Mouse (Mus musculus): Measurements from ENCODE around the gene Nup153.

Gene Nup153

DNA sequence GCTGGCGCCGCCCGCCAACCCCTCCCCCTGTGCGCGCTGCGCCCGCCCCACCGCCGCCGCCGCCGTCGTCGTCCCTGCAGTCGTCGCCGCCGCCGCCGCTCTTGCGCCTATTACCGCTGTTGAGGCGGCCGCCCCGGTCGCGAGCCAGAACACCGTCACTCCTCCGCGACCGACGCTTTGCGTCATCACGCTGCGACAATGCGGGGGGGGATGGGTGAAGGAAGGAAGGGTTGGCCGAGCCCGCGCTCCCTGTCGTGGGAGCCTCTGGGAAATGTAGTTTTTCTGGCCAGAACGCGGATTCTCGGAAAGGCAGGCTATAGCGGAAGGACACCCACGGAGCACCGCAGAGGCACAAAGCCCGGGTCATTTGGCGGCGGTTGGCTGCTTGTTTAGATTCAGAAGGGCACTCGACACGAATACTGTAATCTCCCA is at the start of gene Nup153:
TSS of gene Nup153 (minus strand) at position 104 of the 432 bp plus-strand sequence.
- DNase-seq (ENCODE audit: low spot score in 2 of 2), result peak; percentile 100

DNA sequence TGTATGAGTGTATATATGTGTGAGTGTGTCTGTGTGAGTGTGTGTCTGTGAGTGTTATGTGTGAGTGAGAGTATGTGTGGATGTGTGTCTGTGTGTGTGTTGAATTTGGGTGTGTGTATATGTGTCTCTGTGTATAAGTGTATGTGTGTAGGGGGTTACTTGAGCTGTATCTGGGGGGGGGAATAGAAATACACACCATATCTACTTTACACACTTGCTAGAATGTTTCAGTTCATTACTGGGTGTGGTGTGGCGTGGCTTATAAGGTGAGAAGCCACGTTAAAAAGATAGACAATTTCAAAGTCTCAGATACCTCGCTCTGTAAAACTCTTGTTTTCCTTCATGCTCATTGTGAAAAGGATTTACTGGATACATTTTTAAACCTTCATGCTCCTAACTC is 49.7 kb upstream of the Nup153 start:
- no peak for DNase-seq (ENCODE audit: low spot score in 2 of 2)

DNA sequence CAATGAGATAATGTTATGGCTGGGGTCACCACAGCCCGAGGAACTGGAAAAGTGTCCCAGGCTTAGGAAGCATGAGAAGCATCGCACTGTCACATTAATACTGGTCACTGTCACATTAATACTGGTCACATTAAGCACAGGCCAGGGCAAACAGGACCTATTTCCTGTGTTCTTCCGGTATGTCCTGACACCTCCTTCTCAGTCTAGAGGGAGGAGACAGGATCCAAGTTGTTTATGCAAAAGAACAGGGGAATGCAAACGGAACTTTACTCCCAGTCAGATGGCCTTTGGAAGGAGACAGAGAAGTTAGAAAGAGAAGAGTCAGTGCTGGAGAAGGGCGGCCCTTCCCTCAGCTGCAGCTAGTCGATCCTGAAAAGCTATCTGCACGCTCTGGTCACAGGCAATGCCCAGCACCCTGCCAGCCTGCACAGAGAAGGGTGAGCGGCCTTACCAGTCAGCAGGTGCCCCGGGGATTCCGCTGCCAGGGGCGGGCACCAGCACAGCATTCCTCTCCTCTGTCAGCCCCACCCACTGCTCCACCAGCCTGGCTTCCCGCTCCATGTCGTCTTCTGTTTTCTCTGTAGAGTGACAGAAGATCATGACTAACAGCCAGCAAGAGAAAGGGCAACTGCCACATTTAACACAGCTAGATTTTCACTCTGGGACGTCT is 49.0 kb upstream of the Nup153 start:
- no peak for DNase-seq (ENCODE audit: low spot score in 2 of 2)

DNA sequence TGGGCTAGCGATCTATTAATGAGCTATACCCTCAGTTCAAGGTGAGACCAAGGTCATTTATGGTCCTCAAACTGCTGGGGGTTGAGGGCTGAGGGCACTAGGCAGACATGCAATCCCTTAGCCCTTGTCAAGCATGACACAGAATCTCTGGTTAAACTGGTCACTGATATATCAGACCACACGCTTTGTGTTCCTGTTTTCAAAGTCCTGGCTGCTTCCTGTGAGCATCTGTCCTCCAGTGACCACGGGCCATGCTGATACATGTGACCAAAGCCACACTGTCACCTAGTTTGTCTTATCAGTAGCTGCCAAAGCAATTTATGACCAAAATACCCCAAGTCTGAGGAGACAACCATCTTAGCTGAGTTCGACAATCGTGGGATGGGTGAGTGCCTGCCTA is 47.3 kb upstream of the Nup153 start:
- peak; percentile 35 to 63 for DNase-seq (ENCODE audit: low spot score in 2 of 2)

DNA sequence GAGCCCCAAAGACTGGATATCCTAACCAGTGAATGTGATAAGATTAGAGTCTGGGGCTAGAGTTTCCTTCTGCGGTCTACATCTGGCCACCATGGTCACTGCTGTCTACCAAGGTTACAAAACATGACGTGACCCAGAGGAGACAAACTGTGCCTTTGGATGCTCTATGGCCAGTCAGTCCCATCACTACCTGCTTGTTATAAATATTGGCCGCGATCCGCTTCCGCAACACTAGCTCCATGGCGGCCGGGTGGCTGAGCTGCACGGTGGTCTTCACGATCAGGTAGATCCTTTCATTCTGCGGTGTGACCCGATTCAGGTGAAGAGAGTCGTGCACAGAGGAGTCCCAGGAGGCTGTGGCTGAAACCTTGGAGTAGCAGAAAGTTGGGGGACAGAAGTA is 44.8 kb upstream of the Nup153 start:
- no peak for DNase-seq (ENCODE audit: low spot score in 2 of 2)

DNA sequence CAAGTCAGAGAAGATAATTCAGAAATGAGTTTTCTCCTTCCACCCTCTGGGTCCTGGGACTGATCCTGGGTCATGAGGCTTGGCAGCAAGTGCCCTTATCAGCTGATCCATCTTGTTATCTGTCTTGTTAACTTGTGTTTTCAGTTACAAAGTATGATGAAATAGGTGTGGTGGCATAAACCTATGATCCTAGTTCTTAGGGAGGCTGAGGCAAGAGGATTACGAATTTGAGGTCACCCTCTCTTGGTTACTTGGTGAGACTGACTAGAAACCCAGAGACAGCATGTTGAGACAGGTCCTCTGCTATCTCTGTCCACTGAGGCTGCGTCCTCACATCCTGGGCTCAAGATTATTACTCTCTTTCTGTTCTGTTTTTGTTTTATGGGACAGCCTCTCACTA is 37.6 kb upstream of the Nup153 start:
- no peak for DNase-seq (ENCODE audit: low spot score in 2 of 2)

DNA sequence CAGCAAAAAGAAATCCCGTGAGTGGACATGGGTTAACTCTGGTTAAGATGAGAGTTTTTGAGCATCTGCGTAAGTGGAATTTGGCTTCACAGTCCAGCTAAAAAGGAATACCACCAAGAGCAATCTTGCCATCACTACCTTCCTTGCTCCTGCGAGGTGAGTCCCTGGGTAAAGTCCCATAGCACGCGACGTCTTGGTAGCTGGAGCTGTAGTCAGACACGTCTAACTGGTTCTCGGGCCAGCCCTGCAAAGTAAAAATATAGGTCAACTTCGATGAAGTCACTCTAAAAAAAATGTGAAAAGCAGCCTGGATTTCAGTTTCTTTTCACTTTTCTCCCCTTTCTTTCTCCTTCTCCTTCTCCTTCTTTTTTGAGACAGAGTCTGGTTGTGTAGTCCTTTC is 35.5 kb upstream of the Nup153 start:
- no peak for DNase-seq (ENCODE audit: low spot score in 2 of 2)

DNA sequence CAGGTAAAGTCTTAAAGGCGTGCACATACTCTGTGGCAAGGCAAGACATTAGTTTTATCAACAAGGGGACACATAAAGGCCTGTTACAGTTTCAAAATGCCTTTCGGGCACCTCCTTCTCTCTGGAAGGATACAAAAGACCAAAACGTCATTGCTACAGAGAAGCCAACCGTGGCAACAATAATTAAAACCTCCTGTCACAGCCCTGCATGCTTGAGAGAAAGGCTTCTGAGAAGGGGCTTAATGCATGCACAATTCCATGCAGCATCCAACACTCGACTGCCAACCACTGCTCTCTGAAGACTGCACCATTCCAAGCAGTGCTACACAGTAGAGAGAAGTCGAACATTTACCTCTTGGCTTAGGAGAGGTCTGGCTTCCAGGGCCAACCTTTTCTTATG is 33.2 kb upstream of the Nup153 start:
- DNase-seq (ENCODE audit: low spot score in 2 of 2), result no peak

DNA sequence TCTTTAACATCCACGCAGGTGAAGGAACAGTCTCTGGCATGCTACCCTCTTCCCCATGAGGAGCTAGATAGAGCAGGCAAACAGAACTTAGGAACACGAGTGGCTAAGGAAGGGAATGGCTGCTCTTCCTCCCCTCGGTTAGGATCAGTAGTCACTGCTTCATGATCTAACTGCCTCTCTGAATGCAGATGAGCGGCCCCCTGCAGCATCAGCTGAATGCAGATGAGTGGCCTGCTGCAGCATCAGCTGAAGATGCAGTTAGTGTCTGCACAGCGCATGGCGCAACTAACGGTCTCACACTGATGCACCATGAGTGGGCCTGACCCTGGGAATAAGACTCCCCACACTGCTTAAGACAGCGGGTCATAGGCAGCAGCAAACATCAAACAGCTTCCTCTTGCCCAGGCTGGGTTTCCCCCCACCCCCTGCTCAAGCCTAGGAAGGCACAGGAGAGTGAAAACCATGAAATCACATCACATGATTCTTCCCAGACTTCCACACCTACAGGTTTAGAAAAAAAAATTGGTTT is 31.6 kb upstream of the Nup153 start:
- DNase-seq (ENCODE audit: low spot score in 2 of 2), result no peak

DNA sequence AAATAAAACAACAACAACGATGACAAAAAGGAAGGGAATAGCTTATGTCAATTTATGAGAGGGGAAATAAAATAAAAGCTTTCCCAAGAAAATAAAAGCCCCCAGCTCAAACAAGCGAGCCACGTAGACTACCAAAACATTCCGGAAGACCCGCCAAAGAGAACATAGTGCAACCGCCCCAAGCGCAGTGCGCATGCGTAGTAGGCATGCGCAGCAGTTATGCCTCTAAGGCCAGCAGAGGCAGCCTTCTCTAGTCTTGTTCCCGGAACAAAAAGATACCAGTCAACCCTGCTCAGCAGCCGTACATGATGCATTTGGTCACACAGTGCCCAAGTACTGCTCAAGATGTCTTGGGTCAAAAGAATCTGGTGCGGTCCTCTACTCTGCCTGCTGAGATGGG is 30.9 kb upstream of the Nup153 start:
- DNase-seq (ENCODE audit: low spot score in 2 of 2), result no peak

DNA sequence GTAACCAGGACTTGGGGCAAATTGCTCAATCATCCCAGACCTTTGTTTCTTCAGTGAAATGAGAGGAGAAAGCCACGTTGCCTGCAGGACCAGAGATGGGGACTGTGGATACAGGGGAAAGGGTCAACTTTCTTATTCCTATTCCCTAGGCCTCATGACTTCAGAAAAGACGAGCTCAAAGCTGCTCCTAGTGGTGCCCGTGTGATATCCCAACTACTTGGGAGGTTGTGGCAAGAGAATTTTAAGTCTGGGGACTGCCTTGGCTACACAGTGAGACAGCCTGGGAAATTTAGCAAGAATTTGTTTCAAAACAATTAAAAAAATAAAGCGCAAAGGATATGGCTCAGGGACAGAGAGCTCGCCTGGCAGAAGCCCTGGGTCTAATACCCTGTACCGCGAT is 30.2 kb upstream of the Nup153 start:
- DNase-seq (ENCODE audit: low spot score in 2 of 2), result no peak

DNA sequence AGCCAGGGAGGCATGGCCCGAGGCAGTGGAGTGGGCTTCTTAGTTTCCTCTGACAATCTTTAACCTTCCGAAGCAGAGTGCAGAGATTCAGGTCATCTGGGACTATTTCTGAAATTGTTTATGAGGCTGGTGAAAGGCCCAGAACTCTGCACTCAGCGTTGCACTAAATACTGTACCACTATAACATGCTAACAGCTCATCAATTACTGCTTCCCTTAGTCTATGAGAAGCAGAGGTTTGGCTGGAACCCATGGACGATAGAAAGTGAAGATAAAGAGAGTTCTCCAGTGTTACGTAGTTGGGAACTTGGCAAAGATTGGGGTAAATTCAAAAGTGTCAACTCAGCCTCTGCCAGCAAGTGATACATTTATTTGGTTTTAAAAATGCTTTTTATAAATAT is 25.6 kb upstream of the Nup153 start:
- no peak for DNase-seq (ENCODE audit: low spot score in 2 of 2)

DNA sequence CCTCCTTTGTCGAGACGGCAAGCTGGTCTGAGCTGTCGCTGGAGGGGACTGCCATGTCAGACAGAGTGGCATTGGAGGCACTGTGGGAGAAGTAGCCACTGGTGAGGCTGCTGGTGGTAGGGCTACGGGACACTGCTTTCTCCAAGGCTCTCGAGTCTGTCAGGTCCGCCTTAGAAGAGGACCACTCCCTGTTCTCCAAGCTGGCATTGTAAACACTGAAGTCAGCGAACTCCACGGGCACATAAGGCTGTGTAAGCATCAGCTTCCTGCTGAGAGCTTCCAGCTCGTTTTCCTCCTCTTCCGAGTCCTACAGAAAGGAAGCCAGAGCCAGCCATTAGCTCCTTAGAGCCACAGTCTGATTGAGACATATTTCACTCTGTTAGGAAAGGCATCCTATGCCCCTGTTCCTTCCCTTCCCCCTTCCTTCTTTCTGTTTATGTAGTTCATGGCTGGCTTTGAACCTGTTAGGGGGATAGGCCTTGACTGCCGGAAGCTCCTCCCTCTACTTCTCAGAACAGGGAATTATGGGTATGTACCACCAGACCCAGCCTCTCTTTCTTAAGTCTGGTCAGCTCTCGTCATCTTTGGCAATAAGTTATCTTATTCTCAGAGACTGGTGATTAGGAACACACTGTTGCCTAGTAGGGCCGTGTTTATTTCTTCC is 25.0 kb upstream of the Nup153 start:
- no peak for DNase-seq (ENCODE audit: low spot score in 2 of 2)

DNA sequence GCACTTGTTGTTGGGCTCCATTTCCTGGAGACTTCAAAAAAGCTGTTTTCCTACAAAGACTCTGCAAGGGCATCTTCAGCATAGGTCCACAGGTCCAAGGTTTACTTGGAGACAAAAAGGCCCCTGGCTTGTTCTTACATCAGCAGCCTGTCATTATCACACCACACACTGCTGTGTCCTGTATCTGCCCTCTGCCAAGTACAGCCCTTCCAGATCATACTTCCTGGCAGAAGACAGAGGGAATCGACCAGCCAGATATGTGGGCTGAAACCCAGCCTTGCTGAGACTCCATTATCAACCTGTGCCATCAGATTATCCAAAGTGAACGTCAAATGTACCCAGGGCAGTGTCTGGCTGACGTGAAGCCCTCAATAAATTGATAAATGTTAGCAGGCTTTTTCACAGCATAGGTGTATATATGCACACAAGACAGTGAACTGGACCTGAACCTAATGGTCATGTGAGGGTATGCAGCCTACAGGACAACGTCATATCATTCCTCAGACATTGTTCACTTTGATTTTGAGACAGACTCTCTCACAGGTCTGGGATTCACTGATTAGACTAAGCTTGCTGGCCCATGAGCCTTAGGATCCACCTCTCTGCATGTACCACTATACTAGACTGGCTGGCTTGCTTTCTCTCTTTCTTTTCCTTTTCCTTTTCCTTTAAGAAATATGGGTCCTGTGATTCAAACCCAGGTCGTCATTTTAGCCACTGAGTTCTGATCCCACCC is 20.6 kb upstream of the Nup153 start:
- DNase-seq (ENCODE audit: low spot score in 2 of 2), result no peak

DNA sequence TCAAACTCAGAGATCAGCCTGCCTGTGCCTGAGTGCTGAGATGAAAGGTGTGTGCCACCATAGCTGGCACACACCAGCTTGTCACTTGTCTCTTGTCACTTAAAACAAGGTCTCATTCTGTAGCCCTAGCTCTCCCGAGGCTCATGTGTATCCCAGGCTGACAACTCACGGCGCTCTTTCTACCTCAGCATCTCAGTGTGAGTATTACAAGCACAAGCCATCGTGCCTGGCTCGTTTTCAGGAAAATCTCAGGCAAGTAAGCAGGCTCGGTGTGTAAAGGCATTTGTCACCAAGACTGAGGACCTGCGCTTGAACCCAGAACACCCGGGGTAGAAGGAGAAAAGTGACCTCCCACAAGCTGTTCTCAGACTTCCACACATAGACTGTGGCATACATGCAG is 16.1 kb upstream of the Nup153 start:
- DNase-seq (ENCODE audit: low spot score in 2 of 2), result no peak

DNA sequence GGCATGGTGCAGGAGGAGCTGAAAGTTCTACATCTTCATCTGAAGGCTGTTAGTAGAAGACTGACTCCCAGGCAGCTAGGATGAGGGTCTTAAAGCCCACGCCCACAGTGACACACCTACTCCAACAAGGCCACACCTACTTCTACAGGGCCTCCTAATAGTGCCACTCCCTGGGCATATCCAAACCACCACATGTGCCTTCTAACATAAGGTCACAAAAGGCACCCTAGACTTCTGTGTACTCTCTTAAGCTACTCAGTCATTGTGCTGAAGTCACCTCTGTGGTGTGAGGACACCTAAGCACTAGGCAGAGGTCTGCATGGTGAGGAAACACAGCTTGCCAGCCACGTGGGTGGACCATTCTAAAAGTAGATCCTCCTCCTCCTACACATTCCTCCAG is 14.6 kb upstream of the Nup153 start:
- no peak for DNase-seq (ENCODE audit: low spot score in 2 of 2)

DNA sequence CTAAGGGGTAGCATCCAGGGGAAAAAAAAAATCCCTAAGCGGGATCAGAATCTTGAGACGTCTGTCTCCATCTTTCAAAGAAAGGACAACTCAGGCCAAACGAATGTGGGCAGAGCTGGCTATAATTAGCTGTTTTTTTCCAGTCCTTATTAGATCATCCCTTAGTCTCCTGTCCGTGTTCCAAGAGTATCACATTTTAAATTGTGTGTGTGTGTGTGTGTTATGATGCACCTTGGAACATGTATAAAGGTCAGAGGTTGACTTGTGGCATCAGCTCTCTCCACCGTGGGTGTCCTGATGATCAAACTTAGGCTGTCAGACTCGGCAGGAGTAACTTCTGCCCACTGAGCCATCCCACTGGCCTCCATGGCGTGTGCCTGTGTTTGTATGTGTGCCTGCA is 11.7 kb upstream of the Nup153 start:
- DNase-seq (ENCODE audit: low spot score in 2 of 2), result no peak

DNA sequence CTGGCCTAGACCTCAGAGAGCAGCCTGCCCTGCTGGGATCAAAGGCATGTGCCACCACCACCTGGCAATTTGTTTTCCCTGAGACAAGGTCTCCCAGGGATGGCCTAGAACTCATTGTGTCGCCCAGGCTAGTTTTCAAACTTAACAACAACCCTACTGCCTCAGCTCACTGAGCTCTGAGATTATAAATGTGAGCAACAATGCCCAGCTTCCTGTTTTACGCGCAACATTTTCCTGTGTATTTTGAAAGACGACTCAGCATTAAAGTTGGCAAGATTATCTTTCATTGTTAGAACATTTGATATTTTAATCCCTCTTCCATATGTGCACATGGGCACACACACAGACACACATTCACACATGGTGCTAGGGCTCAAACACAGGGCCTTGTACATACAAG is 9.7 kb upstream of the Nup153 start:
- DNase-seq (ENCODE audit: low spot score in 2 of 2), result no peak

DNA sequence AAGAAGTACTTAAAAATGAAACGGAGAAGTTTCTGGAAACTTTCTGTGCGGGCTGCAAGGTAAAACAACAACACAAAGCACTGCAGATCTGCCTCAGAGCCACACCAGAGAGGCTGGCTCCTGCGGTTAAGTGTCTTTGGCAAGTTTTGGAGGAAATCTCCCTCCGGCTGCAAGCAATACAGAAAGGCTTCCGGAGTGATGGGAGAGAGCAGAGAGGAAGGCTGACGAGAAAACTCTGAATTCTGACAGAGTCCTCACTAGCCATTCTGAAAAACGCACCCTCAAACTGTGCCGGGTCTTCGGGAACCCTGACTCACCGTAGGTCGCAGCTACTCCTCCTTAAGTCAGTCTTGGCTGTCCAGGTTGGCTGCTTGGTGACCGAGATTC is 8.7 kb upstream of the Nup153 start:
- peak; percentile 40 to 48 for DNase-seq (ENCODE audit: low spot score in 2 of 2)

DNA sequence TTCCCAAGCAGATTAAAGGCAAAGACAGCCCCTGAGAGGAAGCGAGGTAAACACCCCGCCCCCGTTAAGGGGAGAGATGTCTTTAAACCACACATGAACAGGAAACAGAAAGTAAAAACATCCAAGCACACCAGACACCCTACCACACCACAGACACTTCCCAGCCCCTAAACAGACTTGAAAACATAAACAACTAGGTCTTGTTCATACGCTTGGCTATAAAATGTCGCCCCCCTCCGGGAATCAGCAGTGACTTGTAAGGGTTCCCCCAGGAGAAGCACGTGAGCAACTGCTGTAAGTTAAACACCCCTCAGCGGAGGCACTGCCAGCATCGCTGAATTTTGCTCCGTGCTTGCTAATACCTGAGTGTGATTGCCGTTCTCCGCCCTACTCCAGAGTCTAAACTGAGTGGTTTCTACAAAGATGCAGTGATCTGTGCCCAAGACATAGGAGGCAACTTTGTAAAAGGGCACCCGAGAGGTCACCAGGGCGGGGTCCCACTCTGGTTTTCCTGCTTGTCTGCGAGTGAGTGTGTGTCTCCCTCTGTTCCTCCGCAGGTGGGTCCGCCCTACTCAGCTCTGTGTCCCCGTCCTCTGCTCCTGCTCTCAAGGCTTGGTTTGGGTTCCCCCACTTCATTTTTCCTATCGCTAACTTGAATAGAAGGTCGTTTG is 8.2 kb upstream of the Nup153 start:
- peak; percentile 86 to 88 for DNase-seq (ENCODE audit: low spot score in 2 of 2)

DNA sequence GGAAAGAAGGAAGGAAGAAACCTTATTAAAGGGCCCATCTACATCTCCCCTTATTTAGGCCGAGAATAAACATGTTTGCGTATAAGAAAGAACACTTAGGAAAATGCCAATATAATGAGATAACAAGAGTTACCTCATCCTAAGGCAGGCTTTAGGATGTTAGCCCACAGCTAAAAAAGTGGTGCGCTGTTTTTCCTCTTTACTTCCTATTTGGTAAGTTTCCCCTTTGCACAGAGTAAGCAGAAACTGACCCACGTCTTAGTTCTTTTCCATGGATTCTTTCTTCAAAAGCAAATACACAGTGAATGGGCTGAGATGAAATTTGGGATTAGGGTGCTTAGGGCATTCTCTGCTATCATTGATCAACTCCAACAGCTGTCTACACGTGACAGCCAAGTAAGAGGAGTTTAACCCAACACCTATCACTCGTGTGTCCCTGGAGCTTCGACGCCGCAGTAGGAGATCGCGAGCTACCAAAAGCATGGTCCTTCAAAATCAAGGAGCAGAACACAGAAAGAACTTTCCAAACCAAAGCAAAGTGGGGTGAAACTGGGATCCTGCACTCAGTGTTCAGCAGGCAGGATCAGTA is 7.6 kb upstream of the Nup153 start:
- DNase-seq (ENCODE audit: low spot score in 2 of 2), result no peak

DNA sequence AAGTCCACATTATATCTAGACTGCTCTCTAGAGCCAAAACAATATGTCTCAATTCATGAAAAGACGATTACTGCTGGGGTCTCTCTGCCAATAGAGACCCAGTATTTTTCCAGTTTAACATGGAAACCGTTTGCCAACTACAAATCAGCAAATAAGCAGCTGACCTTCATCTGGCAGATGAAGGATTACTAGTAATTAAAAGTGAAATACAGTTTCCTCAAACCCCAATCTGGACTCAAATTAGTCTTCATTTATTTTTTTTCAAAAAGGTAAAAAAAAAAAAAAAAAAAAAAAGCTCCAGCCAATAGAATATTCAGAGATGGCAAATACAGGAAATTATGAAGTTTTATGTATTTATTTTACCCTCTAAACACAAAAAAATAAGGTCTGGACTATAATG is 2.3 kb upstream of the Nup153 start:
- DNase-seq (ENCODE audit: low spot score in 2 of 2), result no peak

Data from natural killer cell, adult 2 months (primary cell).